Mouse (Mus musculus): ENCODE data around the gene Vmn1r56. TPM values are rescaled to one million over a fixed set of nuclear protein-coding genes. Genes with fewer than 3 reads are reported as not detected.
"Not testable (repeated sequence)": the region's sequence is repeated elsewhere in the genome, so short reads cannot be mapped to it uniquely, and the experiment has no call there.

The Vmn1r56 gene
- polyA plus RNA-seq (2012; fragmentation: generic; extraction: Trizol) = not detected

GRCm38 (mm10) chr7:5196647-5197046 is at the start of gene Vmn1r56:
TSS of gene Vmn1r56 (minus strand) at chr7:5196747.
- H3ac ChIP-seq (ENCODE audit: control insufficient read depth, insufficient read length); H3K27me3 ChIP-seq (ENCODE audit: control insufficient read depth, insufficient read depth, insufficient read length); H3K79me2 ChIP-seq (ENCODE audit: control insufficient read depth, insufficient read depth); H3K36me3 ChIP-seq (ENCODE audit: control insufficient read depth, insufficient read depth); H3K4me3 ChIP-seq; H3K4me2 ChIP-seq (ENCODE audit: low read depth): not testable (repeated sequence)

- not testable (repeated sequence) for H3K79me2 ChIP-seq (ENCODE audit: control insufficient read depth, insufficient read depth); H3K4me2 ChIP-seq (ENCODE audit: low read depth); H3K36me3 ChIP-seq (ENCODE audit: control insufficient read depth, insufficient read depth); H3K27me3 ChIP-seq (ENCODE audit: control insufficient read depth, insufficient read depth, insufficient read length); H3K4me3 ChIP-seq; H3ac ChIP-seq (ENCODE audit: control insufficient read depth, insufficient read length)
These were observed 21.6 kb upstream of the Vmn1r56 start, which contains the start of gene Vmn1r57 for GRCm38 (mm10) chr7:5218193-5218592. TSS of gene Vmn1r57 (plus strand) at chr7:5218493.

DNA sequence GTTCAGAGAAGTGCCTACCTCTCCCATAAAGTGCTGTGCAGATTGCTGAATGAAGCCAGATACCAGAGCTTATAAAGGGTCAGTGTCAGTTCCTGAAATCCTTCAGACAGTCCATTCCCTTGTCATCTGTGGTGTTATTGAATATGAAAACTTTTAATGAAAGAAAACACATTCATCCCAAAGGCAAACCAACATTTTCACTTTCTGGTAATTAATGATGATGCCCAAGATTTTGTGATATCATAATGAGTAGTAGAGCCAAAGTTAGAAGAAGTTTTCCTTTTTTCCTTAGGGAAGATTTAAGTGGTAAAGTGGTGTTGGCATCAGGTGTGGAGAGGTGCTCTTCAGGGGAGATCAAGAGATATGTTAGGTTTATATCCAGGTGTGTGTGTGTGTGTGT is 47.0 kb downstream of the Vmn1r56 start, which contains the start of gene Vmn1r55:
Gene Vmn1r55, minus strand, starts transcription at position 101 of the 400 bp plus-strand sequence.
- not testable (repeated sequence) for H3K4me2 ChIP-seq (ENCODE audit: low read depth); H3K36me3 ChIP-seq (ENCODE audit: control insufficient read depth, insufficient read depth)

More for the DNA sequence above, 47.0 kb downstream of the Vmn1r56 start, which contains the start of gene Vmn1r55:
- H3K27me3 ChIP-seq (ENCODE audit: control insufficient read depth, insufficient read depth, insufficient read length); H3K4me3 ChIP-seq; H3K79me2 ChIP-seq (ENCODE audit: control insufficient read depth, insufficient read depth); H3ac ChIP-seq (ENCODE audit: control insufficient read depth, insufficient read length): not testable (repeated sequence)

Other genes with a start within 250 kb of the Vmn1r56 start
- gene Sbk2, start 232.3 kb downstream of the Vmn1r56 start, polyA plus RNA-seq (2012; fragmentation: generic; extraction: Trizol) = 7.1 TPM
- 0.34 TPM for gene Sbk3, start 225.6 kb downstream of the Vmn1r56 start, polyA plus RNA-seq (2012; fragmentation: generic; extraction: Trizol)
- gene Zfp579, start 200.6 kb downstream of the Vmn1r56 start, polyA plus RNA-seq (2012; fragmentation: generic; extraction: Trizol) = 16.3 TPM
- gene Zfp524, start 182.3 kb downstream of the Vmn1r56 start, polyA plus RNA-seq (2012; fragmentation: generic; extraction: Trizol) = 15.7 TPM
- 22.8 TPM for gene Fiz1, start 182.1 kb downstream of the Vmn1r56 start, polyA plus RNA-seq (2012; fragmentation: generic; extraction: Trizol)
- not detected for gene Gm44973, start 181.3 kb downstream of the Vmn1r56 start, polyA plus RNA-seq (2012; fragmentation: generic; extraction: Trizol)
- gene Zfp865, start 176.4 kb downstream of the Vmn1r56 start, polyA plus RNA-seq (2012; fragmentation: generic; extraction: Trizol) = 18.1 TPM
- gene Ccdc106, start 176.2 kb downstream of the Vmn1r56 start, polyA plus RNA-seq (2012; fragmentation: generic; extraction: Trizol) = 0.19 TPM
- not detected for gene 4632433K11Rik, start 162.6 kb downstream of the Vmn1r56 start, polyA plus RNA-seq (2012; fragmentation: generic; extraction: Trizol)
- gene Zfp784, start 158.3 kb downstream of the Vmn1r56 start, polyA plus RNA-seq (2012; fragmentation: generic; extraction: Trizol) = 1.5 TPM
- gene Zfp580, start 145.2 kb downstream of the Vmn1r56 start, polyA plus RNA-seq (2012; fragmentation: generic; extraction: Trizol) = 13.1 TPM
- 159 TPM for gene U2af2, start 134.6 kb downstream of the Vmn1r56 start, polyA plus RNA-seq (2012; fragmentation: generic; extraction: Trizol)
- 118 TPM for gene Epn1, start 116.5 kb downstream of the Vmn1r56 start, polyA plus RNA-seq (2012; fragmentation: generic; extraction: Trizol)
- not detected for gene Rfpl4, start 79.8 kb downstream of the Vmn1r56 start, polyA plus RNA-seq (2012; fragmentation: generic; extraction: Trizol)
- 0.10 TPM for gene Rasl2-9, start 70.8 kb downstream of the Vmn1r56 start, polyA plus RNA-seq (2012; fragmentation: generic; extraction: Trizol)
- not detected for gene Vmn1r55, start 47.1 kb downstream of the Vmn1r56 start, polyA plus RNA-seq (2012; fragmentation: generic; extraction: Trizol)
- not detected for gene Vmn1r57, start 21.7 kb upstream of the Vmn1r56 start, polyA plus RNA-seq (2012; fragmentation: generic; extraction: Trizol)
- not detected for gene Gm5065, start 153.8 kb upstream of the Vmn1r56 start, polyA plus RNA-seq (2012; fragmentation: generic; extraction: Trizol)
- gene Nlrp2, start 154.3 kb upstream of the Vmn1r56 start, polyA plus RNA-seq (2012; fragmentation: generic; extraction: Trizol) = not detected
- not detected for gene Vmn1r58, start 216.6 kb upstream of the Vmn1r56 start, polyA plus RNA-seq (2012; fragmentation: generic; extraction: Trizol)

All from myocyte (in vitro differentiated cells).